Mouse (Mus musculus): ENCODE measurements at regions not wholly inside any gene's neighbourhood (a gene's known extent, or its start where the extent isn't known, plus 50 kb on each side); places are given as distances from the start of the nearest gene placed in this dataset.
"Not testable (repeated sequence)": the region's sequence is repeated elsewhere in the genome, so short reads cannot be mapped to it uniquely, and the experiment has no call there.

- H3K27me3 ChIP-seq: no peaks in the 10 kb centered on the region
- H3K4me1 ChIP-seq (replicated peaks): no peaks in the 10 kb centered on the region
- no peak for ATAC-seq (ENCODE audit: low FRiP score, low read depth)
- no peaks in the 10 kb centered on the region for H3K9me3 ChIP-seq
- no peak overlapping the region for H3K27ac ChIP-seq (replicated peaks)
- H3K36me3 ChIP-seq: no peaks in the 10 kb centered on the region
- H3K4me3 ChIP-seq: no peak overlapping the region
- H3K4me2 ChIP-seq: no peak overlapping the region
- 31% methylated on average over 2 of the region's 2 CpGs for WGBS
- no peak overlapping the region for H3K9ac ChIP-seq
Measured at GRCm38 (mm10) chr13:7233399-7233798, 584.8 kb upstream of the Pfkp start.

GRCm38 (mm10) chr13:7206626-7207211, 558.1 kb upstream of the Pfkp start:
- WGBS: 60% methylated on average over 5 of the region's 5 CpGs
- Histone ChIP-seq H3K4me3 (no peak overlapping the region), H3K36me3 (no peaks in the 10 kb centered on the region), H3K27me3 (no peaks in the 10 kb centered on the region), H3K27ac (replicated peaks) (no peak overlapping the region), H3K9ac (no peak overlapping the region), H3K4me2 (no peak overlapping the region), H3K9me3 (no peaks in the 10 kb centered on the region), H3K4me1 (replicated peaks) (no peaks in the 10 kb centered on the region)
- no peak for ATAC-seq (ENCODE audit: low FRiP score, low read depth)

- Histone ChIP-seq H3K9ac (no peak overlapping the region), H3K4me2 (no peak overlapping the region), H3K9me3 (no peaks in the 10 kb centered on the region), H3K27ac (replicated peaks) (no peak overlapping the region), H3K4me1 (replicated peaks) (no peaks in the 10 kb centered on the region), H3K27me3 (no peaks in the 10 kb centered on the region), H3K4me3 (no peak overlapping the region), H3K36me3 (no peaks in the 10 kb centered on the region)
- 0 out of 2 replicates have a peak, but pooled peaks have one; percentile 23 for ATAC-seq (ENCODE audit: low FRiP score, low read depth)
- WGBS: 35% methylated on average over 6 of the region's 6 CpGs
Measured at GRCm38 (mm10) chr13:7195990-7196389, 547.4 kb upstream of the Pfkp start.

GRCm38 (mm10) chr13:7182216-7182751, 533.7 kb upstream of the Pfkp start:
- no peaks in the 10 kb centered on the region for H3K27me3 ChIP-seq
- no peak overlapping the region for H3K27ac ChIP-seq (replicated peaks)
- H3K4me3 ChIP-seq: no peak overlapping the region
- H3K9me3 ChIP-seq: no peaks in the 10 kb centered on the region
- H3K4me1 ChIP-seq (replicated peaks): no peaks in the 10 kb centered on the region
- H3K4me2 ChIP-seq: no peak overlapping the region
- no peak for ATAC-seq (ENCODE audit: low FRiP score, low read depth)
- no peak overlapping the region for H3K9ac ChIP-seq
- no peaks in the 10 kb centered on the region for H3K36me3 ChIP-seq
- 74% methylated on average over 4 of the region's 4 CpGs for WGBS

GRCm38 (mm10) chr13:7175561-7176160, 527.1 kb upstream of the Pfkp start:
- Histone ChIP-seq H3K4me3 (no peak overlapping the region), H3K36me3 (no peaks in the 10 kb centered on the region), H3K4me2 (no peak overlapping the region), H3K9me3 (no peaks in the 10 kb centered on the region), H3K27me3 (no peaks in the 10 kb centered on the region), H3K4me1 (replicated peaks) (no peaks in the 10 kb centered on the region), H3K9ac (no peak overlapping the region), H3K27ac (replicated peaks) (no peak overlapping the region)
- ATAC-seq (ENCODE audit: low FRiP score, low read depth): no peak
- WGBS: 73% methylated on average over 9 of the region's 9 CpGs

GRCm38 (mm10) chr13:7170035-7170434, 521.5 kb upstream of the Pfkp start:
- not testable (repeated sequence) for ATAC-seq (ENCODE audit: low FRiP score, low read depth)
- 62% methylated on average over 3 of the region's 3 CpGs for WGBS

GRCm38 (mm10) chr13:7146337-7146736, 497.8 kb upstream of the Pfkp start:
- H3K4me1 ChIP-seq (replicated peaks): no peaks in the 10 kb centered on the region
- H3K36me3 ChIP-seq: no peaks in the 10 kb centered on the region
- no peaks in the 10 kb centered on the region for H3K9me3 ChIP-seq
- ATAC-seq (ENCODE audit: low FRiP score, low read depth): 0 out of 2 replicates have a peak, but pooled peaks have one; percentile 27
- H3K4me2 ChIP-seq: no peak overlapping the region
- H3K4me3 ChIP-seq: no peak overlapping the region
- WGBS: 70% methylated on average over 4 of the region's 4 CpGs
- no peaks in the 10 kb centered on the region for H3K27me3 ChIP-seq
- no peak overlapping the region for H3K9ac ChIP-seq
- H3K27ac ChIP-seq (replicated peaks): no peak overlapping the region

More at GRCm38 (mm10) chr13:7170035-7170434, 521.5 kb upstream of the Pfkp start:
- not testable (repeated sequence) for H3K4me1 ChIP-seq (replicated peaks); H3K4me3 ChIP-seq; H3K27ac ChIP-seq (replicated peaks); H3K9ac ChIP-seq; H3K36me3 ChIP-seq; H3K27me3 ChIP-seq; H3K4me2 ChIP-seq; H3K9me3 ChIP-seq

- H3K27ac ChIP-seq (replicated peaks): no peak overlapping the region
- H3K4me2 ChIP-seq: no peak overlapping the region
- no peaks in the 10 kb centered on the region for H3K27me3 ChIP-seq
- no peak overlapping the region for H3K9ac ChIP-seq
- ATAC-seq (ENCODE audit: low FRiP score, low read depth): no peak
- no peak overlapping the region for H3K4me3 ChIP-seq
- H3K36me3 ChIP-seq: no peaks in the 10 kb centered on the region
- no peaks in the 10 kb centered on the region for H3K9me3 ChIP-seq
- WGBS: 69% methylated on average over 4 of the region's 4 CpGs
- H3K4me1 ChIP-seq (replicated peaks): no peaks in the 10 kb centered on the region
Measured at GRCm38 (mm10) chr13:7110572-7110971, 462.0 kb upstream of the Pfkp start.

GRCm38 (mm10) chr13:7103289-7103688, 454.7 kb upstream of the Pfkp start:
- WGBS: 90% methylated on average over 4 of the region's 4 CpGs
- Histone ChIP-seq H3K4me3 (no peak overlapping the region), H3K4me2 (no peak overlapping the region), H3K36me3 (no peaks in the 10 kb centered on the region), H3K9me3 (no peaks in the 10 kb centered on the region), H3K27ac (replicated peaks) (no peak overlapping the region), H3K27me3 (no peaks in the 10 kb centered on the region), H3K9ac (no peak overlapping the region), H3K4me1 (replicated peaks) (no peaks in the 10 kb centered on the region)
- no peak for ATAC-seq (ENCODE audit: low FRiP score, low read depth)

- peak overlapping the region; percentile 29; the same call in 1 of the 2 replicates for H3K4me2 ChIP-seq
- no peaks in the 10 kb centered on the region for H3K4me1 ChIP-seq (replicated peaks)
- H3K27ac ChIP-seq (replicated peaks): peak overlapping the region; percentile 16
- H3K9ac ChIP-seq: no peak overlapping the region
- 60% methylated on average over 11 of the region's 11 CpGs for WGBS
- ATAC-seq (ENCODE audit: low FRiP score, low read depth): peak; percentile 80
- no peaks in the 10 kb centered on the region for H3K36me3 ChIP-seq
- no peaks in the 10 kb centered on the region for H3K27me3 ChIP-seq
- no peaks in the 10 kb centered on the region for H3K9me3 ChIP-seq
- no peak overlapping the region for H3K4me3 ChIP-seq
Measured at GRCm38 (mm10) chr13:7093072-7093649, 444.6 kb upstream of the Pfkp start.

- no peaks in the 10 kb centered on the region for H3K4me1 ChIP-seq (replicated peaks)
- no peaks in the 10 kb centered on the region for H3K9me3 ChIP-seq
- no peak overlapping the region for H3K4me2 ChIP-seq
- WGBS: 88% methylated on average over 2 of the region's 2 CpGs
- no peaks in the 10 kb centered on the region for H3K36me3 ChIP-seq
- no peak overlapping the region for H3K4me3 ChIP-seq
- no peak for ATAC-seq (ENCODE audit: low FRiP score, low read depth)
- H3K27me3 ChIP-seq: no peaks in the 10 kb centered on the region
- H3K27ac ChIP-seq (replicated peaks): no peak overlapping the region
- no peak overlapping the region for H3K9ac ChIP-seq
Measured at GRCm38 (mm10) chr13:7090916-7091315, 442.3 kb upstream of the Pfkp start.

GRCm38 (mm10) chr13:7066211-7066610, 417.6 kb upstream of the Pfkp start:
- no peaks in the 10 kb centered on the region for H3K4me1 ChIP-seq (replicated peaks)
- no peaks in the 10 kb centered on the region for H3K36me3 ChIP-seq
- no peak overlapping the region for H3K4me2 ChIP-seq
- no peak overlapping the region for H3K4me3 ChIP-seq
- no peaks in the 10 kb centered on the region for H3K27me3 ChIP-seq
- H3K27ac ChIP-seq (replicated peaks): no peak overlapping the region
- WGBS: 62% methylated on average over 3 of the region's 3 CpGs
- no peaks in the 10 kb centered on the region for H3K9me3 ChIP-seq
- no peak overlapping the region for H3K9ac ChIP-seq
- no peak for ATAC-seq (ENCODE audit: low FRiP score, low read depth)

Data from hindbrain, embryonic 15.5 days (tissue).